Mouse (Mus musculus) adrenal gland, postnatal 4 days (tissue): ENCODE measurements around the gene Nucks1. TPM values are rescaled to one million over a fixed set of nuclear protein-coding genes. Genes with fewer than 3 reads are reported as not detected.

Experiments
- total RNA-seq, 2 experiments: library from RNA; stranded (reverse); gene quantifications; 2 replicates each; pipeline ENCODE4 v1.2.3; 2021

The Nucks1 gene
- total RNA-seq, 2 experiments from 2014 or later = 191 to 192 TPM

Other genes with a start within 250 kb of the Nucks1 start
- 1 to 10 TPM; 4.6 to 5.3 TPM for gene Rab7b, start 221.8 kb upstream of the Nucks1 start, total RNA-seq
- gene Slc26a9, start 166.5 kb upstream of the Nucks1 start, total RNA-seq = under 1 TPM; 0.51 to 0.73 TPM
- gene Pm20d1, start 113.2 kb upstream of the Nucks1 start, total RNA-seq = 10 to 100 TPM; 11.0 to 11.5 TPM
- 10 to 100 TPM; 44.7 to 47.5 TPM for gene Slc41a1, start 83.0 kb upstream of the Nucks1 start, total RNA-seq
- 10 to 100 TPM; 15.1 to 18.0 TPM for gene Rab29, start 43.3 kb upstream of the Nucks1 start, total RNA-seq
- gene Slc45a3, start 52.4 kb downstream of the Nucks1 start, total RNA-seq = 10 to 100 TPM; 11.6 to 15.1 TPM
- gene Elk4, start 97.1 kb downstream of the Nucks1 start, total RNA-seq = 100 to 1,000 TPM; 130 to 135 TPM
- gene Mfsd4a, start 157.5 kb downstream of the Nucks1 start, total RNA-seq = 1 to 10 TPM; 4.9 to 6.3 TPM
- gene Cdk18, start 229.2 kb downstream of the Nucks1 start, total RNA-seq = 10 to 100 TPM; 24.8 to 25.1 TPM